Mouse (Mus musculus): Measurements from ENCODE around the gene Tmem121b.

DNA sequence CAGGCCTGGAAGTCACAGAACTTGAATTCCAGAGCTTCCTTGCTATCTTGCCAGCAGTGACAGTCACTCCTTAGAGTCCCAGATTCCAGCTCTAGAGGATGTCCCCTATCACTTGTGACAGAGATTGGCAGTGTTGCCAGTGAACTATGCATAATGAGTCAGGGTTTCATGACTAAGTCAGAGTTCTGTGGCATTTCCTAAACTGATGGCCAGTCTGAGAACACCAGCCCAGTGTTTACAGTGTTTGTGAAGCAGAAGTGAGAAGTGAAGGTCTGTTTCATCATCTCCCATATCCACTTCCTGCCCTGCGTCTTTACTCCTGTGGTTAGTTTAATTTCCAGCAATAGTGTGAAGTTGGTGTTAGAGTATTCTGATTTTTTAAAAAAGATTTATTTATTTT is 22.9 kb downstream of the Tmem121b start:
- TF ChIP-seq POLR2A (IDR thresholded peaks at IDR 0.05; ENCODE audit: insufficient read depth, low read length), result no peak
- no peak for TF ChIP-seq CTCF (IDR thresholded peaks at IDR 0.05; ENCODE audit: low read depth, low read length)

Measured in ES-Bruce4 (cell line).